Mouse (Mus musculus): ENCODE measurements at regions not wholly inside any gene's neighbourhood (a gene's known extent, or its start where the extent isn't known, plus 50 kb on each side); places are given as distances from the start of the nearest gene placed in this dataset.

GRCm38 (mm10) chr4:124236476-124236875 is 318.7 kb upstream of the 4930535I16Rik start:
- DNase-seq: no peak

- peak; percentile 57 for DNase-seq
Measured at GRCm38 (mm10) chr4:124228537-124228936, 310.7 kb upstream of the 4930535I16Rik start.

GRCm38 (mm10) chr4:124223646-124224500 is 306.1 kb upstream of the 4930535I16Rik start:
- no peak for DNase-seq

GRCm38 (mm10) chr4:124221736-124222135 is 303.9 kb upstream of the 4930535I16Rik start:
- no peak for DNase-seq

GRCm38 (mm10) chr4:124217206-124217605 is 299.4 kb upstream of the 4930535I16Rik start:
- no peak for DNase-seq

GRCm38 (mm10) chr4:124216351-124216750 is 298.5 kb upstream of the 4930535I16Rik start:
- DNase-seq: no peak

GRCm38 (mm10) chr4:124215077-124215476 is 297.3 kb upstream of the 4930535I16Rik start:
- no peak for DNase-seq

GRCm38 (mm10) chr4:124210103-124210502 is 292.3 kb upstream of the 4930535I16Rik start:
- DNase-seq: peak; percentile 49

- DNase-seq: peak; percentile 49
Measured at GRCm38 (mm10) chr4:124206480-124206879, 288.7 kb upstream of the 4930535I16Rik start.

GRCm38 (mm10) chr4:124203736-124204135 is 285.9 kb upstream of the 4930535I16Rik start:
- no peak for DNase-seq

GRCm38 (mm10) chr4:124199884-124200844 is 282.3 kb upstream of the 4930535I16Rik start:
- DNase-seq: no peak

GRCm38 (mm10) chr4:124198832-124199231 is 281.0 kb upstream of the 4930535I16Rik start:
- DNase-seq: no peak

- DNase-seq: no peak
Measured at GRCm38 (mm10) chr4:124196711-124197110, 278.9 kb upstream of the 4930535I16Rik start.

GRCm38 (mm10) chr4:124193059-124193721 is 275.4 kb upstream of the 4930535I16Rik start:
- DNase-seq: no peak

- no peak for DNase-seq
Measured at GRCm38 (mm10) chr4:124190775-124191174, 273.0 kb upstream of the 4930535I16Rik start.

GRCm38 (mm10) chr4:124189993-124190385 is 272.2 kb upstream of the 4930535I16Rik start:
- no peak for DNase-seq

GRCm38 (mm10) chr4:124189352-124189992 is 271.6 kb upstream of the 4930535I16Rik start:
- DNase-seq: no peak

GRCm38 (mm10) chr4:124187108-124187507 is 269.3 kb upstream of the 4930535I16Rik start:
- no peak for DNase-seq

- DNase-seq: no peak
Measured at GRCm38 (mm10) chr4:124181335-124181734, 263.5 kb upstream of the 4930535I16Rik start.

GRCm38 (mm10) chr4:124178401-124179018 is 260.7 kb upstream of the 4930535I16Rik start:
- DNase-seq: no peak

GRCm38 (mm10) chr4:124175531-124175930 is 257.7 kb upstream of the 4930535I16Rik start:
- DNase-seq: peak; percentile 76

- no peak for DNase-seq
Measured at GRCm38 (mm10) chr4:124154627-124155026, 236.8 kb upstream of the 4930535I16Rik start.
